Mouse (Mus musculus) embryonic facial prominence, embryonic 14.5 days (tissue): ENCODE results near the gene Cog6. TPM values are rescaled to one million over a fixed set of nuclear protein-coding genes. Genes with fewer than 3 reads are reported as not detected.

ENCODE experiments used
- ATAC-seq: fragments of 200-750 bp; cut with Nextera tagmentation; 2 replicates; pipeline ENCODE4 v1.8.0; 2017; ENCODE audit warnings: low read depth, moderate number of reproducible peaks, moderate TSS enrichment
- DNase-seq: peaks from one replicate; pipeline ENCODE4 v3.0.0-alpha.2; 2015; ENCODE audit warnings: low spot score
- H3K27ac ChIP-seq: fragments of 300-500 bp; sonication (generic); replicated peaks from 2 replicates; pipeline ENCODE4 v1.5.1; 2014; ENCODE audit warnings: low read depth, mild to moderate bottlenecking, low read length, moderate library complexity
- H3K27me3 ChIP-seq: fragments of 300-500 bp; sonication (generic); replicated peaks from 2 replicates; pipeline ENCODE4 v1.6.1; 2014; ENCODE audit warnings: low read length; ENCODE audit not compliant: control insufficient read depth, insufficient read depth
- H3K36me3 ChIP-seq: fragments of 300-500 bp; sonication (generic); 2 replicates; pipeline ENCODE4 v1.6.1; 2014; ENCODE audit warnings: low read length, mixed read lengths; ENCODE audit not compliant: control insufficient read depth, insufficient read depth
- H3K4me1 ChIP-seq: fragments of 300-500 bp; sonication (generic); 2 replicates; pipeline ENCODE4 v1.6.1; 2014; ENCODE audit warnings: antibody characterized with exemption, low read length; ENCODE audit not compliant: control insufficient read depth, insufficient read depth
- H3K4me2 ChIP-seq: fragments of 300-500 bp; sonication (generic); 2 replicates; pipeline ENCODE4 v1.6.1; 2014; ENCODE audit warnings: low read depth, mild to moderate bottlenecking, low read length, moderate library complexity, mixed read lengths
- H3K4me3 ChIP-seq: fragments of 300-500 bp; sonication (generic); 2 replicates; pipeline ENCODE4 v1.5.1; 2014; ENCODE audit warnings: low read depth, mild to moderate bottlenecking, low read length
- H3K9ac ChIP-seq: fragments of 300-500 bp; sonication (generic); 2 replicates; pipeline ENCODE4 v1.6.1; 2014; ENCODE audit warnings: low read depth, mild to moderate bottlenecking, low read length, moderate library complexity, mixed read lengths
- H3K9me3 ChIP-seq: fragments of 300-500 bp; sonication (generic); 2 replicates; pipeline ENCODE4 v1.6.1; 2016; ENCODE audit warnings: low read length; ENCODE audit not compliant: control insufficient read depth
- WGBS: fragments of 180-500 bp; shearing (Covaris S2); extraction: QIAGEN DNeasy Blood & Tissue Kit; methylation state at CpG from one replicate; pipeline ENCODE4 v1.1.7; 2014; 5-methylcytosine and 5-hydroxymethylcytosine counted together
- polyA plus RNA-seq: library from polyadenylated mRNA; unstranded; fragments of >200 nt; fragmentation: Nextera tagmentation; extraction: Ambion mirVana; gene quantifications from 2 replicates; pipeline ENCODE4 v1.2.1, GENCODE M21; 2014

The Cog6 gene
- polyA plus RNA-seq, 1 experiment from 2014 or later: 52.8 TPM

DNA sequence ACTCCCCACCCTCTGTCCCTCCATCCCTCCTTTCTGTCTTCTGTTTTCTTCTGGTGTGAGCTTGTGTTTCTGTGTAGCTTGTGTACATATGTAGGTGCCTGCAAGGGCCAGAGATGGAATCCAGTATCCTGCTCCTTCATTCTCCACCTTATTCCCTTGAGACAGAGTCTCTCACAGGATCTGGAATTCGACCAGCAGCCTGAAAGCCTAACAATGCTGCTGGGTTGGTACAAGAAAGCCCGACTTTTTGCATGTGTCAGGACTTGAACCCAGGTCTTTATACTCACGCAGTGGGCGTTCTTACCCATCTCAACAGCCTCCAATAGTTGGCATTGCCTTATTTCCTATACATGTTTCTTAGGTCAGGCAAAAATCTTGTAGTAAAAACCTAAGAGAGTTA, 28.7 kb upstream of the Cog6 start:
- DNase-seq: no peak
- 83% methylated on average over 4 of the region's 4 CpGs for WGBS
- Histone ChIP-seq H3K4me2 (peak overlapping the region; percentile 38), H3K36me3 (peaks cover 6% of the 10 kb centered on the region; the same call in 1 of the 2 replicates), H3K4me1 (peaks cover 32% of the 10 kb centered on the region), H3K27ac (no peak overlapping the region), H3K9me3 (no peaks in the 10 kb centered on the region), H3K27me3 (no peaks in the 10 kb centered on the region), H3K9ac (no peak overlapping the region), H3K4me3 (no peak overlapping the region)
- ATAC-seq: no peak

GRCm38 (mm10) chr3:53044682-53045299, 27.8 kb upstream of the Cog6 start:
- no peaks in the 10 kb centered on the region for H3K9me3 ChIP-seq
- H3K27me3 ChIP-seq: no peaks in the 10 kb centered on the region
- 53% methylated on average over 11 of the region's 11 CpGs for WGBS
- peaks cover 35% of the 10 kb centered on the region for H3K4me1 ChIP-seq
- peak; percentile 51 for DNase-seq
- H3K4me2 ChIP-seq: peak overlapping the region; percentile 85
- H3K9ac ChIP-seq: peak overlapping the region; percentile 48
- peak overlapping the region; percentile 66 for H3K27ac ChIP-seq
- ATAC-seq: no peak
- H3K36me3 ChIP-seq: peaks cover 6% of the 10 kb centered on the region; the same call in 1 of the 2 replicates
- H3K4me3 ChIP-seq: peak overlapping the region; percentile 77

- Histone ChIP-seq H3K4me1 (peaks cover 35% of the 10 kb centered on the region), H3K36me3 (peaks cover 6% of the 10 kb centered on the region; the same call in 1 of the 2 replicates), H3K4me3 (peak overlapping the region; percentile 77), H3K27me3 (no peaks in the 10 kb centered on the region), H3K4me2 (peak overlapping the region; percentile 85), H3K9ac (peak overlapping the region; percentile 48), H3K27ac (peak overlapping the region; percentile 66; the same call in 1 of the 2 replicates), H3K9me3 (no peaks in the 10 kb centered on the region)
- peak; percentile 71 for DNase-seq
- ATAC-seq: no peak
- WGBS: 31% methylated on average over 7 of the region's 7 CpGs
Measured at GRCm38 (mm10) chr3:53044238-53044637, 27.2 kb upstream of the Cog6 start.

DNA sequence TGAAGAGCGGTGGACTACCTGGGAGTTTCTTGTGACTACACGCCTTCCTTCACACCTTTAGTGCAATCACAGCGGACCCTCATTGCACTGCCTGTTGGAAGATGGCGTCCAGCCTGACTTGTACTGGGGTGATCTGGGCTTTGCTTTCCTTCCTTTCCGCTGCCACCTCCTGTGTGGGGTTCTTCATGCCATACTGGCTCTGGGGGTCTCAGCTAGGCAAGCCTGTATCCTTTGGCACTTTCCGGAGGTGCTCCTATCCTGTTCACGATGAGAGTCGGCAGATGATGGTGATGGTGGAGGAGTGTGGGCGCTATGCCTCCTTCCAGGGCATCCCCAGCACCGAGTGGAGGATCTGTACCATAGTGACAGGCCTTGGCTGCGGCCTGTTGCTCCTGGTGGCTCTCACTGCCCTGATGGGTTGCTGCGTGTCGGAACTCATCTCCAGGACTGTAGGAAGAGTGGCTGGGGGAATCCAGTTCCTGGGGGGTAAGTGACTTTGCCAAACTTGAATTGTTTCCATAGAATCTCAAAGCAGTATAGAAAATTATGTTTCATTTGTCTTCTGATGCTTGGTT, 26.3 kb upstream of the Cog6 start:
- peaks cover 6% of the 10 kb centered on the region; the same call in 1 of the 2 replicates for H3K36me3 ChIP-seq
- DNase-seq (no peak), ATAC-seq (no peak)
- peak overlapping the region; percentile 85 for H3K4me2 ChIP-seq
- H3K9me3 ChIP-seq: no peaks in the 10 kb centered on the region
- 88% methylated on average over 13 of the region's 13 CpGs for WGBS
- peak overlapping the region; percentile 77 for H3K4me3 ChIP-seq
- no peak overlapping the region for H3K27ac ChIP-seq
- H3K9ac ChIP-seq: no peak overlapping the region
- H3K27me3 ChIP-seq: no peaks in the 10 kb centered on the region
- H3K4me1 ChIP-seq: peaks cover 35% of the 10 kb centered on the region

DNA sequence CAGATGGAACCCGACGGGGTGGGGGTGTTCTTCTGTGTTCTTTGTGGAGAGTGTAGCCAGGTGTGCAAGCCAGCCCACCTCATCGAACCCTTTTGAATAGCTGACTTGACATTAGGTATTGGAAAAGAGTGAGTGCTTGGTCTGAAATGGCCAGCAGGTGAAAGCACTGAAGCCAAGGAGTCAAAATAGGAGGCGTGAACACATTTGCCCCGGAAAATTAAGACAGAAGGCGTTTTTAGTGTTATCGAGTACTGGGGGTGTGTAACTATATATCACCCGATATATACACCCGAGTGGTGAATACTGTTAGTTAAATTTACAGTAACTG, 25.2 kb upstream of the Cog6 start:
- peaks cover 6% of the 10 kb centered on the region; the same call in 1 of the 2 replicates for H3K36me3 ChIP-seq
- WGBS: 22% methylated on average over 9 of the region's 9 CpGs
- H3K27ac ChIP-seq: no peak overlapping the region
- H3K9ac ChIP-seq: peak overlapping the region; percentile 78
- peak overlapping the region; percentile 77 for H3K4me3 ChIP-seq
- H3K27me3 ChIP-seq: no peaks in the 10 kb centered on the region
- H3K9me3 ChIP-seq: no peaks in the 10 kb centered on the region
- peak overlapping the region; percentile 85 for H3K4me2 ChIP-seq
- DNase-seq: no peak
- no peak for ATAC-seq
- H3K4me1 ChIP-seq: peaks cover 35% of the 10 kb centered on the region

DNA sequence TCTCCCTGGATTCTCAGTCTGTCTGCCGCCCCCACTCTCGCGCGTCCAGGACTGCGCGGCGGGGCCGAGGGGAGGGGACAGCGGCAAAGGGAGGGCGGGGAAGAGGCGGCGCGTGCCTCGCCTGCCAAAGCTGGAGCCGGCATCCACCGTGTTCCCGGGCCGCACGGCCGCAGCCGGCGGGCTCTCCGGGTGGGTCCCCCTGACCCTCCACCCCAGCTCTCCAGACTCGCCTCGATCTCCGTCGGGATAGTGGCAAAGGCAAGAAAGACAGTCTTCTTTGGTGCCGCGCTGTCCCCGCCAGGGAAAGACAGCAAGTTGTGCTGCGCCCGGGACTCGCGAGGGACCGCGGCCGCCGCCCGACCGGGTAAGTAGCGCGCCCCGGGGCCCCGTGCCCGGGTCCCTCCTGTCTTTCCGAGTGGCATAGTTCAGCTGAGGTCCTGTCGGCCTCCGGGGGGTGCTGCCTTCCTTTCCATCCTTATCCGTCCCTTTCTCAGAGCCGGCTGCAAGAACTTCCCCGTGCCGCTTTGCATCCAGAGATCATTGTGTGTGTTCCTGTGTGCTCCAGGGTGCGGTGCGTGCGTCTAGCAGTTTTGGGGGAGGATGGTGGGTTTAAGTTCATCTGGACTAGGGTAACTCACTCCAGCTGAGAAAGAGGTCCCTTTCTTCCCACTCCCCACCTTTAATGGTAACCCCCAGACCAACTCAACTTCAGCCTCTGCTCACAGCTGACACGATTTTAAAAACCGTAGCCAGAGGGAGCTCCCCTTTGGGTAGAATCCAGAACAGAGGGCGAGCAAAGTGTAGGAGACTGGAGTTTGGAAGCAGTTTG, 24.6 kb upstream of the Cog6 start, which contains the start of gene Lhfp:
Gene Lhfp, plus strand, starts transcription at position 118 of the 829 bp plus-strand sequence.
- Histone ChIP-seq H3K36me3 (peaks cover 6% of the 10 kb centered on the region; the same call in 1 of the 2 replicates), H3K27ac (peak within 1 kb of the TSS; percentile 77), H3K4me1 (peaks cover 35% of the 10 kb centered on the region), H3K9me3 (no peaks in the 10 kb centered on the region), H3K4me3 (peak within 1 kb of the TSS; percentile 77), H3K4me2 (peak within 1 kb of the TSS; percentile 85), H3K27me3 (no peaks in the 10 kb centered on the region), H3K9ac (peak within 1 kb of the TSS; percentile 78)
- WGBS: under 1% methylated on average over 27 of the region's 58 CpGs
- DNase-seq (peak; percentile 89), ATAC-seq (peak; percentile 92)

- Histone ChIP-seq H3K27ac (peak overlapping the region; percentile 45; the same call in 1 of the 2 replicates), H3K4me3 (peak overlapping the region; percentile 77), H3K27me3 (no peaks in the 10 kb centered on the region), H3K4me1 (peaks cover 31% of the 10 kb centered on the region), H3K9me3 (no peaks in the 10 kb centered on the region), H3K9ac (peak overlapping the region; percentile 78), H3K4me2 (peak overlapping the region; percentile 85), H3K36me3 (peaks cover 6% of the 10 kb centered on the region; the same call in 1 of the 2 replicates)
- WGBS: 4% methylated on average over 17 of the region's 17 CpGs
- ATAC-seq (no peak; the same call in 1 of the 2 replicates), DNase-seq (no peak)
Measured at GRCm38 (mm10) chr3:53040593-53041410, 23.8 kb upstream of the Cog6 start.

- DNase-seq (peak; percentile 15), ATAC-seq (no peak)
- Histone ChIP-seq H3K4me2 (no peak overlapping the region), H3K27ac (no peak overlapping the region), H3K9me3 (no peaks in the 10 kb centered on the region), H3K36me3 (peaks cover 6% of the 10 kb centered on the region; the same call in 1 of the 2 replicates), H3K27me3 (no peaks in the 10 kb centered on the region), H3K9ac (no peak overlapping the region), H3K4me1 (peaks cover 27% of the 10 kb centered on the region), H3K4me3 (no peak overlapping the region)
- WGBS: 73% methylated on average over 8 of the region's 8 CpGs
Measured at GRCm38 (mm10) chr3:53039746-53040145, 22.7 kb upstream of the Cog6 start.
